Mouse (Mus musculus): Measurements from ENCODE around the gene Casp12. TPM values are rescaled to one million over a fixed set of nuclear protein-coding genes. Genes with fewer than 3 reads are reported as not detected.
"Not testable (repeated sequence)": the region's sequence is repeated elsewhere in the genome, so short reads cannot be mapped to it uniquely, and the experiment has no call there.

Casp12 gene
- polyA plus RNA-seq, 1 experiment from 2014 or later: 0.68 TPM

GRCm38 (mm10) chr9:5393561-5393960 lies 48.3 kb downstream of the Casp12 start:
- ATAC-seq (ENCODE audit: insufficient read depth): no peak
- DNase-seq: no peak

GRCm38 (mm10) chr9:5395861-5396260 lies 50.6 kb downstream of the Casp12 start:
- WGBS: 91% methylated on average over 5 of the region's 5 CpGs
- H3K4me1 ChIP-seq (ENCODE audit: insufficient read depth); H3K27me3 ChIP-seq (ENCODE audit: insufficient read depth, low read length); DNase-seq; ATAC-seq (ENCODE audit: insufficient read depth); H3K27ac ChIP-seq (ENCODE audit: low read depth); H3K4me3 ChIP-seq (ENCODE audit: low read depth, low read length); H3K9me3 ChIP-seq (ENCODE audit: low read depth, low read length); H3K9ac ChIP-seq; H3K4me2 ChIP-seq; H3K36me3 ChIP-seq (ENCODE audit: insufficient read depth): not testable (repeated sequence)

More at GRCm38 (mm10) chr9:5393561-5393960, 48.3 kb downstream of the Casp12 start:
- no peaks in the 10 kb centered on the region for H3K9me3 ChIP-seq (ENCODE audit: low read depth, low read length)
- no peaks in the 10 kb centered on the region for H3K36me3 ChIP-seq (ENCODE audit: insufficient read depth)
- no peak overlapping the region for H3K27ac ChIP-seq (ENCODE audit: low read depth)
- no peak overlapping the region for H3K9ac ChIP-seq
- H3K4me3 ChIP-seq (ENCODE audit: low read depth, low read length): no peak overlapping the region
- no peaks in the 10 kb centered on the region for H3K27me3 ChIP-seq (ENCODE audit: insufficient read depth, low read length)
- H3K4me1 ChIP-seq (ENCODE audit: insufficient read depth): no peaks in the 10 kb centered on the region
- no peak for TF ChIP-seq CTCF (IDR thresholded peaks at IDR 0.05; ENCODE audit: low read depth)
- no peak overlapping the region for H3K4me2 ChIP-seq

- H3K9ac ChIP-seq: no peak overlapping the region
- no peak for ATAC-seq (ENCODE audit: insufficient read depth)
- no peak for TF ChIP-seq CTCF (IDR thresholded peaks at IDR 0.05; ENCODE audit: low read depth)
- H3K27ac ChIP-seq (ENCODE audit: low read depth): no peak overlapping the region
- H3K36me3 ChIP-seq (ENCODE audit: insufficient read depth): no peaks in the 10 kb centered on the region
- H3K4me2 ChIP-seq: no peak overlapping the region
- H3K4me1 ChIP-seq (ENCODE audit: insufficient read depth): no peaks in the 10 kb centered on the region
- DNase-seq: no peak
- H3K4me3 ChIP-seq (ENCODE audit: low read depth, low read length): no peak overlapping the region
- H3K9me3 ChIP-seq (ENCODE audit: low read depth, low read length): no peaks in the 10 kb centered on the region
- H3K27me3 ChIP-seq (ENCODE audit: insufficient read depth, low read length): no peaks in the 10 kb centered on the region
- 77% methylated on average over 1 of the region's 1 CpGs for WGBS
These were observed 65.8 kb downstream of the Casp12 start for GRCm38 (mm10) chr9:5410988-5411568.

- no peak overlapping the region for H3K27ac ChIP-seq (ENCODE audit: low read depth)
- H3K4me3 ChIP-seq (ENCODE audit: low read depth, low read length): no peak overlapping the region
- no peaks in the 10 kb centered on the region for H3K36me3 ChIP-seq (ENCODE audit: insufficient read depth)
- no peaks in the 10 kb centered on the region for H3K27me3 ChIP-seq (ENCODE audit: insufficient read depth, low read length)
- no peaks in the 10 kb centered on the region for H3K9me3 ChIP-seq (ENCODE audit: low read depth, low read length)
- H3K4me1 ChIP-seq (ENCODE audit: insufficient read depth): no peaks in the 10 kb centered on the region
- DNase-seq (no peak), ATAC-seq (ENCODE audit: insufficient read depth) (no peak)
- no peak overlapping the region for H3K9ac ChIP-seq
- TF ChIP-seq CTCF (IDR thresholded peaks at IDR 0.05; ENCODE audit: low read depth): no peak
- WGBS: 54% methylated on average over 4 of the region's 4 CpGs
- H3K4me2 ChIP-seq: no peak overlapping the region
These were observed 67.3 kb downstream of the Casp12 start for GRCm38 (mm10) chr9:5412446-5413111.

- Histone ChIP-seq H3K4me3 (ENCODE audit: low read depth, low read length) (no peak overlapping the region), H3K4me1 (ENCODE audit: insufficient read depth) (no peaks in the 10 kb centered on the region), H3K27me3 (ENCODE audit: insufficient read depth, low read length) (no peaks in the 10 kb centered on the region), H3K9ac (no peak overlapping the region), H3K36me3 (ENCODE audit: insufficient read depth) (no peaks in the 10 kb centered on the region), H3K27ac (ENCODE audit: low read depth) (no peak overlapping the region), H3K9me3 (ENCODE audit: low read depth, low read length) (no peaks in the 10 kb centered on the region), H3K4me2 (no peak overlapping the region)
- WGBS: 56% methylated on average over 2 of the region's 2 CpGs
- ATAC-seq (ENCODE audit: insufficient read depth): no peak
- TF ChIP-seq CTCF (IDR thresholded peaks at IDR 0.05; ENCODE audit: low read depth): no peak
- DNase-seq: no peak
These were observed 72.6 kb downstream of the Casp12 start for GRCm38 (mm10) chr9:5417871-5418270.

Other genes starting within 250 kb of the Casp12 start
- gene Casp1, start 46.9 kb upstream of the Casp12 start, polyA plus RNA-seq (2014; fragmentation: Nextera tagmentation; extraction: Ambion mirVana): 0.99 and 1.1 TPM in 2 replicates
- 0.37 and 0.69 TPM in 2 replicates for gene Casp4, start 36.6 kb upstream of the Casp12 start, polyA plus RNA-seq (2014; fragmentation: Nextera tagmentation; extraction: Ambion mirVana)

Data from lung, embryonic 14.5 days (tissue).